Mouse (Mus musculus): ENCODE measurements at regions not wholly inside any gene's neighbourhood (a gene's known extent, or its start where the extent isn't known, plus 50 kb on each side); places are given as distances from the start of the nearest gene placed in this dataset.

DNA sequence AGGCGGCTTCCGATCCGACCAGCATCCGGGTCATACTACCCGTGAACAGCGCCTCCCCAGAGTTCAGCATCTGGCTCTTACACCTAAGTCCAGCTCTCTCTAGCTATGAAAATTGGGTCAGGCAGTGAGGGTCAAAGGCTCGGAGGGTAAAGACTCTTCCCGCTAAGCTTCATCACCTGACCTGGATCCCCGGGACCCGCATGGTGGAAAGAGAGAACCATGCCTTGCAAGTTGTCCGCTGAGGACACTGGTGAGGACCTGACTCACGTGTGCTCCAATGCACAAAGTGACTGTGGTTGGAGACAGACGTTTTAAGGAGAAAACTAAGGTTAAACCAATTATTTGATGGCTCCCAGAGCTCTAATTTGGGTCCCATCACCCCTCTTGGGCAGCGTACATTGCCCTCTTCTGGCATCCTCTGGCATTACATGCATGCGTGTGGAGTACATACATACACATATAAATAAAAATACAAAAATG lies 74.6 kb upstream of the Sall4 start:
- Histone ChIP-seq H3K4me3 (peak overlapping the region; percentile 39), H3K27me3 (ENCODE audit: poor library complexity, severe bottlenecking) (peaks cover 64% of the 10 kb centered on the region), H3K27ac (peak overlapping the region; percentile 40; the same call in 1 of the 2 replicates), H3K36me3 (replicated peaks) (no peaks in the 10 kb centered on the region), H3K9me3 (no peaks in the 10 kb centered on the region), H3K4me1 (peaks cover 64% of the 10 kb centered on the region)
- WGBS: 3% methylated on average over 15 of the region's 15 CpGs
- DNase-seq (ENCODE audit: extremely low spot score, low spot score): peak; percentile 54

- WGBS: under 1% methylated on average over 11 of the region's 11 CpGs
- H3K27me3 ChIP-seq (ENCODE audit: poor library complexity, severe bottlenecking): peaks cover 60% of the 10 kb centered on the region
- no peaks in the 10 kb centered on the region for H3K9me3 ChIP-seq
- no peak for DNase-seq (ENCODE audit: extremely low spot score, low spot score)
- H3K4me3 ChIP-seq: peak overlapping the region; percentile 39
- peak overlapping the region; percentile 73 for H3K27ac ChIP-seq
- no peaks in the 10 kb centered on the region for H3K36me3 ChIP-seq (replicated peaks)
- peaks cover 70% of the 10 kb centered on the region for H3K4me1 ChIP-seq
Observed at GRCm38 (mm10) chr2:168841713-168842045, 73.9 kb upstream of the Sall4 start.

DNA sequence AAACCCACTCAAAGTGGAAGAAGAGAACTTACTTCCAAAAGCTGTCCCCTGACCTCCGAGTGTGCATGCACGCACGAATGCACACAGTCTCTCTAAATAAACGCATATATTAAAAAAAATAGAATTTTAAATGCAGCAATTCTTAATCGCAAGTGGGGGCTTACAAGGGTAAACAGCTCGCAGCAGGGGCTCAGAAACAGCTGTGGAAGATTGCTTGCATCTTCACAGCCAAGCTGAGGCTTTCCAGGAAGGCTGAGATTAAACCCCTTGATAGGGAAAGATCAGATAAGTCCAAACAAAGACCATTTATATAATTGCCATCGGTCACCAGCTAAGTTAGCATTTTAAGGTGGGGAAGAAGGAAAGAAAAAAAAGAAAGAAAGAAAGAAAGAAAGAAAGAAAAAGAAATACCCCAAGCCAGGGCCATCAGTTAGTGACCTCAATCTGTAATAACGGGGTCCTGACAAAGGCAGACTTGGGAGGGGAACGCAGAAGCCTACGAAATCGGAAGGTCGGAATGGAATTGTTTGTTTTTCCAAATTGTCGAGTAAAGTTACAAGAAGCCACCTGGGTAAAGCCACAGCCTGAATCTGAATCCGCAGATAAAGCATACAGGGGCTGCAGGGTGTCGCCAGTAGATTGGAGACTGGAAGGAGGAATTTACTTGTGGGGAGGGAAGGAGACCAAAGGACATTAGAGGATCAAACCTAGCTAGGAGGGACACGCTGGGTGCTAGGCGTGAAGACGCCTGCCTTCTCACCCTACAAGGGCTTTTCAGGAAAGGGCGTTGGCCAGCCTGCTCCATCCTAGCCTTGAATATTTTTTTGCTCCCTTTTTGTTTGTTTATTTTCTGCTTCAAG lies 73.3 kb upstream of the Sall4 start:
- 2% methylated on average over 19 of the region's 19 CpGs for WGBS
- H3K27me3 ChIP-seq (ENCODE audit: poor library complexity, severe bottlenecking): peaks cover 57% of the 10 kb centered on the region
- peaks cover 72% of the 10 kb centered on the region for H3K4me1 ChIP-seq
- no peaks in the 10 kb centered on the region for H3K9me3 ChIP-seq
- DNase-seq (ENCODE audit: extremely low spot score, low spot score): no peak
- H3K36me3 ChIP-seq (replicated peaks): no peaks in the 10 kb centered on the region
- peak overlapping the region; percentile 73 for H3K27ac ChIP-seq
- H3K4me3 ChIP-seq: peak overlapping the region; percentile 39; the same call in 1 of the 2 replicates

DNA sequence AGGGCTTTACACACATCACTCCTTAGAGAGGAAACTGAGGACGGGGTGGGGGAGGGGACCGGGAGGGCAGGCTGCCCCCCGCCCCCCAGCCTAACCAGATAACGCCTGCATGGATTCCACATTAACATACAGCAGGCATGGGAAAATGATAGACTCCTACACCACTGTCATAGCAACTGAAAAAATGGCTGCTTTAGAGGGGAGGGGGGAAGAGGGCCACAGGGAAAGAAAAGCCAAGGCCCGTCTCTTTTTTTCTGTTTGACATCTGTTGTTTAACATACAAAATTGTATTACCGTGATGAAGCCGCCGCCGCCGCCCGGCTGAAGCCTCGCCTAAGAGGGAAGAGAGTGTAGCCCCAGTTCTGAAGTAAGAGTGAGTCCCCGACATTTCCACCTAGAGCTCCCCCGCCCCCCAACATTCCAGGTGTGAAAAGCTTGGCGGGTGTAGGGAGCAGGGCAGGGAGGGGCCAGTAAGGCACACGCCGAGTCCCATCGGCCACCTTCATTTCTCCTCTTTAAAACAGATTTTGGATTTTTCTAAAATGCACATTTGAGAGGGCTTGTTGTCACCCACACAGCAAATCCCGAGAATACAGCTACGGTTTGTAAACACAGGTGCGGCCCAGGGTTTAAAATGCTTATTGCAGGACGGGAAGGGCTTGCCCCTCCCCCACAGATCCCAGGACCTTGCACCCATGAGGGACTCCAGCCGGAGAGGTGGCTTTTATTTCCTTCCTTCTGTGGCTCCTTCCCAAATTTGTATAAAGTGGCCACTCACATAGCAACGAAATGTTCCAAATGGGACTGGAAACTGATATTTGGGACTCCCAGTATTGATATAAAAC lies 72.3 kb upstream of the Sall4 start:
- under 1% methylated on average over 24 of the region's 24 CpGs for WGBS

DNA sequence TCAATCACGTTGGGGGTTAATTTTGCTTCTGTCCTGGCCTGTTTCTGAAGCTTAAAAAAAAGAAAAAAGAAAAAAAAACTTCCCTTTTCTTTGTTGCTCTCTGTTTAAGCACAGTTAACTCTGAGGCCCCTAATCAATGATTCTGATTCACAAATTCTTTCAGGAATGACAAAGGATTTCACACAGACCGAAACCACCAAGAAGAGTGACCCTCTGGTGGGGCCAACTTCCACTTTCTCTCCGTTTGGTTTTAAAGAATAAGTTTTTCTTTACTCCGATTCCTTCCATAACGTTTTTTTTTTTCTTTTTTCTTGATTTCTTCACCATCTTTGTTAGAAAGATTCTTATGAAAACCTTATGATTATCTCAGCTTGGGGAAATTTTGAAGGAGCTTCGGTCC lies 71.5 kb upstream of the Sall4 start:
- peak overlapping the region; percentile 45 for H3K4me3 ChIP-seq
- no peak for DNase-seq (ENCODE audit: extremely low spot score, low spot score)

More for the DNA sequence above, 72.3 kb upstream of the Sall4 start:
- H3K9me3 ChIP-seq: no peaks in the 10 kb centered on the region
- H3K36me3 ChIP-seq (replicated peaks): no peaks in the 10 kb centered on the region
- DNase-seq (ENCODE audit: extremely low spot score, low spot score): peak; percentile 46
- peak overlapping the region; percentile 45 for H3K4me3 ChIP-seq
- H3K4me1 ChIP-seq: peaks cover 68% of the 10 kb centered on the region
- H3K27me3 ChIP-seq (ENCODE audit: poor library complexity, severe bottlenecking): peaks cover 57% of the 10 kb centered on the region
- peak overlapping the region; percentile 84 for H3K27ac ChIP-seq

DNA sequence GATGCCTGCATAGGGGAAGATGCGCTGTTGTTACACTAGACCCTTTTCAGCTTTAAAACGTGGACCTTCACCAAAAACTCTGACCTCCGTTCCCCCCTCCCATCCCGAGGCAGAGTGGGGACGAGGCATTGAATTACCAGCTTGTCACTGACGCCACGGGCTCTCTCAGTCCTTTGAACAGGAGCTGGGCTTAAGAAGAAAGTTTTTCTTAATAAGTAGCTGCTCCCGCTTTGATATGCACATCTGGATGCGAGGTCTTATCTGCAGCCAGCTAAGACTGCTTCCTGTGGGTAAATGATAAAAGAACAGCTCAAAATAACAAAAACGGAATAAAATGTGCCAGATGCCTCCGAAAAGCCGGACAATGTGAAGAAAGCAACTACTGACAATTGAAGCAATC lies 70.9 kb upstream of the Sall4 start:
- no peaks in the 10 kb centered on the region for H3K9me3 ChIP-seq
- H3K4me1 ChIP-seq: peaks cover 68% of the 10 kb centered on the region
- WGBS: under 1% methylated on average over 12 of the region's 12 CpGs
- peak; percentile 65 for DNase-seq (ENCODE audit: extremely low spot score, low spot score)
- H3K36me3 ChIP-seq (replicated peaks): no peaks in the 10 kb centered on the region
- H3K27me3 ChIP-seq (ENCODE audit: poor library complexity, severe bottlenecking): peaks cover 46% of the 10 kb centered on the region
- peak overlapping the region; percentile 84 for H3K27ac ChIP-seq
- peak overlapping the region; percentile 37 for H3K4me3 ChIP-seq

More for the DNA sequence above, 71.5 kb upstream of the Sall4 start:
- Histone ChIP-seq H3K36me3 (replicated peaks) (no peaks in the 10 kb centered on the region), H3K27me3 (ENCODE audit: poor library complexity, severe bottlenecking) (peaks cover 51% of the 10 kb centered on the region), H3K27ac (peak overlapping the region; percentile 84), H3K9me3 (no peaks in the 10 kb centered on the region), H3K4me1 (peaks cover 68% of the 10 kb centered on the region)
- 1% methylated on average over 6 of the region's 6 CpGs for WGBS

GRCm38 (mm10) chr2:168837951-168838570 lies 70.3 kb upstream of the Sall4 start:
- Histone ChIP-seq H3K27ac (peak overlapping the region; percentile 84), H3K4me1 (peaks cover 67% of the 10 kb centered on the region), H3K4me3 (peak overlapping the region; percentile 37; the same call in 1 of the 2 replicates), H3K27me3 (ENCODE audit: poor library complexity, severe bottlenecking) (peaks cover 42% of the 10 kb centered on the region), H3K36me3 (replicated peaks) (no peaks in the 10 kb centered on the region), H3K9me3 (no peaks in the 10 kb centered on the region)
- 18% methylated on average over 5 of the region's 5 CpGs for WGBS
- no peak for DNase-seq (ENCODE audit: extremely low spot score, low spot score)

- H3K36me3 ChIP-seq (replicated peaks): no peaks in the 10 kb centered on the region
- H3K4me3 ChIP-seq: no peak overlapping the region
- no peak for DNase-seq (ENCODE audit: extremely low spot score, low spot score)
- WGBS: 95% methylated on average over 3 of the region's 3 CpGs
- no peak overlapping the region for H3K27ac ChIP-seq
- peaks cover 43% of the 10 kb centered on the region for H3K4me1 ChIP-seq
- peaks cover 12% of the 10 kb centered on the region for H3K27me3 ChIP-seq (ENCODE audit: poor library complexity, severe bottlenecking)
- no peaks in the 10 kb centered on the region for H3K9me3 ChIP-seq
Observed at GRCm38 (mm10) chr2:168834771-168835170, 67.0 kb upstream of the Sall4 start.

DNA sequence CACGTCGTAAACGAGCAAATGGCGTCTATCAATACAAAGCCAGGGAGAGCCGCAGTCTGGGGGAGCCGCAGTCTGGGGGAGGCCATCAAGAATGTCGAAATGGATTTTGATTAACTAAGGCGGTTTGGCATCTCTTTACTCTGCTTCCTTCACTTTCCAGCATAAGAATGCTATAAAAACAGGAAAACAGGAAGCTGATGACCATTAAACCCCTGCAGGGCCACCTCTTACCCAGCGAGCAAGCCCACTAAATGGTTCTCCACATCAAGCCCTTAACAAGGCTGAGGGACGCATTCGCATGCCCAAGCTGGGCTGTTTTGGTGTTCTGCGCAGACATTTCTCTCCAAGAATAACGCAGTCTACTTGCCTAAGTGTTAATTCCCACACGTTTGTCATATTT lies 64.0 kb upstream of the Sall4 start:
- Histone ChIP-seq H3K4me3 (no peak overlapping the region), H3K27ac (0 out of 2 replicates have a peak overlapping the region, but pooled peaks have one; percentile 11), H3K36me3 (replicated peaks) (no peaks in the 10 kb centered on the region), H3K9me3 (no peaks in the 10 kb centered on the region), H3K4me1 (peaks cover 12% of the 10 kb centered on the region), H3K27me3 (ENCODE audit: poor library complexity, severe bottlenecking) (no peaks in the 10 kb centered on the region; the same call in 1 of the 2 replicates)
- DNase-seq (ENCODE audit: extremely low spot score, low spot score): no peak
- WGBS: 66% methylated on average over 14 of the region's 14 CpGs

DNA sequence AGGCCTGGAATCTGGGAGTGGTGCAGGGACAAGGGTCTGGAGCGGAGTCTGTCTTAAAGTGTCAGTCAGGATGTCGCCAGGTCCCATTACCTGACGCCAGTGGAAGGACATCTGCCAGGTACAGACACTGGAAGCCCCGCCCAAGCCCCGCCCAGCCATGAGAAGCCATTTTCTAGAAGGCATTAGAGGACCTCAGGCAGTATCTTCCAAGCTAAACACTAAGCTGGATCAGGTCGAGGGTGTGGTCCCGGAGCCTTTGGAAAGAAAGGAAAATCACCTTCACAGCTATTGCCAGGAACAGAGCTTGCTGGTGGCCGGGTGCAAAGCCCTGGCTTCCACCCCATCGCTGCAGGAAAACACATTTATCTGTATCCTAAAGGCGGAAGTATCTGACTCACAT lies 52.9 kb upstream of the Sall4 start:
- no peak for DNase-seq (ENCODE audit: extremely low spot score, low spot score)
- H3K9me3 ChIP-seq: no peaks in the 10 kb centered on the region
- WGBS: 73% methylated on average over 10 of the region's 10 CpGs

More for the DNA sequence above, 52.9 kb upstream of the Sall4 start:
- H3K27ac ChIP-seq: no peak overlapping the region
- H3K4me3 ChIP-seq: no peak overlapping the region
- no peaks in the 10 kb centered on the region for H3K36me3 ChIP-seq (replicated peaks)
- H3K4me1 ChIP-seq: no peaks in the 10 kb centered on the region
- H3K27me3 ChIP-seq (ENCODE audit: poor library complexity, severe bottlenecking): peaks cover 27% of the 10 kb centered on the region; the same call in 1 of the 2 replicates
